Mouse (Mus musculus) kidney, postnatal 25 days (tissue): Measurements from ENCODE around the gene Gm28035.
A peak's percentile ranks its signal among the peaks of the same experiment; 100 is the strongest.

ENCODE experiments used
- DNase-seq, 2 experiments: peaks; one replicate each; pipeline ENCODE4 v3.0.0; 2021; ENCODE audit warnings: mixed read lengths in 2 of 2

Gm28035 gene

DNA sequence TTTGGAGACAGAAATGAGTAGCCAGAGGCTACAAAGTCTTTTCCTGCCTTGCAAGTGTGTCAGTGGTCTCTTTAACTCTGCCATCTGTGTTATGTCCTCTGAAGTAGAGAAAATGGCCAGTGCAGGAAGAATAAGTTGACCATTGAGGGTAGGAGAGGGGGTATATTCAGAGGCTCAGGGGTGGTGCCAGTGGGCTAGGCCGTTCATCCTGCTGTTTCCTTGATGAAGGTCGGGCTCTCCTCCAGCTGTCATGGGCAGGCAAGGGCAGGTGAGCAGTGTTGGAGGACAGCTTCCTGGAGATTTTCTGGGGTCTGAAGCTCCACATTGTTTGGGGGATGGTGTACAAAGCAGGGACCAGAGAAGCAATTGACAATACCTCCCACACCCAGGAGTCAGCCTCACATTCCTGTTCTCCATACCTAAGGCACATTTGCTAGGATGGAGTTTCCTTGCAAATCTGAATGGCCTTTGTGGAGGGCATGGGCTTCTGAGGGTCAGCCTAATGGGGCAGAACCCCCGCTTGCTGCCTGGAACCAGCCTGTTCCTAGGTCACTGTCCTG is 1.4 kb upstream of the Gm28035 start:
- DNase-seq: no peak

DNA sequence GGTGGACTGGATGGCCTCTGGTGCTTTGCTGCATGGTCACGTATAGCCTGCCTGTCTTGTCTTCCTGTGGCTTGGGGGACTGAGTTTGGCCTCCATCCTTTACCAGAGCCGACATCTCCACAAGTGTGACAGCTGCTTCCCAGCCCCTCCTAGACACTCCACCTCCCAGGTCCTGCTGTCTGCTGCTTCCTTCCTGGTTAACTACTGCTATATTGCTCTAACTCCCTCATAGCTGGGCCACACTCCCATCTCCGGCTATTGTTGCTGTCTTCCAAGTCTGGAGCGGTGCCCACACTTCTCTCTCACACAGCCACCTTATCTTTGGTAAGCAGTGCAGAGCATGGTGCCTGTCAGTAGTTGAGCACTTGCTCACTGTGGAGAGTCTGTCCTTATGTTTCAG is 590 bp upstream of the Gm28035 start:
- peak; percentile 78 to 87 for DNase-seq

DNA sequence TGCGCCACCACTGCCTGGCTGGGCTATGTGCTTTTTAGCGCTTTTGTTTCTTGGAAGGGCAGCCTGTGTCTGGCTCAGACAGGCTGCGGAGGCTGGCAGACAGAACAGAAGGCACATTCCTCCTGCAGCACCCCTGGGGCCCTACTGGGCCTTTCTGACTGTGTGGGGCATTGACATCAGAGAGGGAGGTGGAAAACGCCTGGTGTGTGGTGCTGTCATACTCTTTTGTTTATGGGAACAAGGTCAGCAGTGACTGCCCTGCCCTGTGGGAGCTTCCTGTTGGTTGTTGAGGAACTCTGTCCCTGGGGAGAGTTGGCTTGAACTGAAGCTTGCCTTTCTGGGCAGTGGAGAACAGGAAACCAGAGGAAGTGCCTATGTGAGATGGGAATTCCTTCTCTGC is 2.1 kb downstream of the Gm28035 start:
- DNase-seq: peak; percentile 81 to 93

DNA sequence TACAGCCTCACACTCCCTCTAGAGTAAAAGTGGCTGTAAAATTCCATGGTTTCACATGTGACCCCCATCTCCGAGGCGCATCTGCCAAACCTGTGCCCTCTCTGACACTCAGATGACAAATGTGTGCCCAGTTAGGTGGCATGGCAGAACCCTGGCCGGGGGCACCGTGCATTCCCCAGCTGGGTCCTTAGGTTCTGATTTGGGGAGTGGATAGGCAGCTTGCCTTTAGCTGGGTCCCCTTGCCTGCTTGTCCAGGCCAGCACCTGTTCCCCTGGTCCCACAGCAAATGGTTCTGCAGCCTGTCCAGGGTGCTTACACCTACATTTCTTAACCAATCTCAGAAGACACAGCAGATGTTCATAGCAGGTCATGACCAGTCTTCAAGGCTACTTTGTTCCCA is 3.0 kb downstream of the Gm28035 start:
- DNase-seq: no peak

DNA sequence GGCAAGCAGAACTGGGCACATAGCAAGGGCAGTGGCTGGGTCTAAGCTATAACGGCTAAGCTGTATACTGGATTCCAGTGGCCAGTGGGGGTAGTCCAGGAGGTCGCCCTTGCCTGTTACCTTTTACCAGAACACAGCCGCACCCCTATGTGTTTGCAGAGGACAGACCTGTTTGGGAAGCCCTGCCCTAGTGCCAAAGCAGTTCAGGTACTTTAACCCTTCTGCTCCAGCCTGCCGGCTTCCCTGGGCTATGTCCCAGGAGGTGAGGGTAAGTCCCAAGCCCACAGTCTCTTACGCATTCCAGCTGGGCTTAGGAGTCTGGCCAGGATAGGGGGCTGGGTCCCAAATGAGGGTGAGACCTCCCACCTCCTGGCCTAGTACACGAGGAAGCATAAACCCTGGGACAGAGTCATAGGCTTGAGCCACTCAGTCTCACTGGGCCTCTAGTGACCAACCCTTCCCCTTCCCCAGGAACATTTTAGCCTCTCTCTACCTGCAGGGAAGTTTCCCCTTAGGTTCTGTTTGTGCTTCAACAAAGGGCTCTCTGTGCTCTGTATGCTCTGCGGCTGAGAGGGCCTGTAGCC is 4.3 kb downstream of the Gm28035 start:
- DNase-seq: peak in 1 of 2 experiments; percentile 6

DNA sequence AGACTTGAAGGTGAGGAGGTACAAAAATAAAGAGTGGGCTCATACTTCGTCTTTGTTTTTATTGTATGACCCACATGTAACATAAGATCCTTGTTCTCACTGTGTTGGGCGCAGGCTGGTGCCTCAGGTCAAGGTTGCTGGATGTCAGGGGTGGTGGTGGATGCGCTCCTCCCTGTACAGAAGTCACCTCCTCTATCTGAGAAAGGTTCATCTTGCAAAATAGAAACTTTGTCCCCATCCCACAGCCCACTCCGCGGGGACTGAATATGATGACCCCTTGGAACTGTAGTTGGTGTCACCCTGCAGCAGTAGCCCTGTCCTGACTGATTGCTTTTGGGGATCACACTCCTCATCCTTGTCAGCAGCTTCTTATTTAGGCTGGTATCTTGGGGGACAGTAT is 6.7 kb downstream of the Gm28035 start:
- no peak for DNase-seq

DNA sequence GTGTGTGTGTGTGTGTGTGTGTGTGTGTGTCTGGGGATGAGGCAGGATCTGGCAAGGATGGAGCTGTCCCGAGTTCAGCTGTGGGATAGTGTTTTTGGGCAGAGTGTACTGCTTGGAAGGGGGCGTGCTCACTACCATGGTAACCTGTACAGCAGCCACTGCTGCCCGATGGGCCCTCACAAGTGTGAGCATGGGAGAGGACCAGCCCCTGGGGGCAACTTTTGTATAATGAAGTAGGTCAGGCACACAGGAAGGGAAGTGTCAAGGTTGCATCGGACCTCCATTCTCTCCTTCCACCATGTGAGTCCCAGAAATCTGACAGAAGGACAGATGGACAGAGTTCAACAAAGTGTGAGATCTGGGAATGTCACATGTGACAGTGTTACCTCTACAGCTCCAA is 7.3 kb downstream of the Gm28035 start:
- no peak for DNase-seq

DNA sequence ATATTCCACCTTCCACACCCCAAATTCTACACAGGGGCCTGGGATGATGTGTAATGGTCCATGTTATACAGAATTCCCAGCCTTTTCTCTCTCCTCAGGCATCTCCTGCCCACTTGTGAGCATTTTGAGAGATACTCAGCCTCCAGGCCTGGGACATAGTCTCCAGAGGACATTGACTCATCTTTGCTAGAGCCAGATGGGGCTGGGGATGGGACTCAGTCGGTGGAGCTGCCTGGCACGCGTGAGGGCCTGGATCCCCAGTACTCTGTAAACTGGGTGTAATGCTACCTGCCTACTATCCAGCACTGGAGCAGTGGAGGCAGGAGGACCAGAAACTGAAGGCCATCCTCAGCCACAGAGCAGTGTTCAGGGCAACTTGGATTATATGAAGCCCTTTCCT is 8.8 kb downstream of the Gm28035 start:
- DNase-seq: no peak

DNA sequence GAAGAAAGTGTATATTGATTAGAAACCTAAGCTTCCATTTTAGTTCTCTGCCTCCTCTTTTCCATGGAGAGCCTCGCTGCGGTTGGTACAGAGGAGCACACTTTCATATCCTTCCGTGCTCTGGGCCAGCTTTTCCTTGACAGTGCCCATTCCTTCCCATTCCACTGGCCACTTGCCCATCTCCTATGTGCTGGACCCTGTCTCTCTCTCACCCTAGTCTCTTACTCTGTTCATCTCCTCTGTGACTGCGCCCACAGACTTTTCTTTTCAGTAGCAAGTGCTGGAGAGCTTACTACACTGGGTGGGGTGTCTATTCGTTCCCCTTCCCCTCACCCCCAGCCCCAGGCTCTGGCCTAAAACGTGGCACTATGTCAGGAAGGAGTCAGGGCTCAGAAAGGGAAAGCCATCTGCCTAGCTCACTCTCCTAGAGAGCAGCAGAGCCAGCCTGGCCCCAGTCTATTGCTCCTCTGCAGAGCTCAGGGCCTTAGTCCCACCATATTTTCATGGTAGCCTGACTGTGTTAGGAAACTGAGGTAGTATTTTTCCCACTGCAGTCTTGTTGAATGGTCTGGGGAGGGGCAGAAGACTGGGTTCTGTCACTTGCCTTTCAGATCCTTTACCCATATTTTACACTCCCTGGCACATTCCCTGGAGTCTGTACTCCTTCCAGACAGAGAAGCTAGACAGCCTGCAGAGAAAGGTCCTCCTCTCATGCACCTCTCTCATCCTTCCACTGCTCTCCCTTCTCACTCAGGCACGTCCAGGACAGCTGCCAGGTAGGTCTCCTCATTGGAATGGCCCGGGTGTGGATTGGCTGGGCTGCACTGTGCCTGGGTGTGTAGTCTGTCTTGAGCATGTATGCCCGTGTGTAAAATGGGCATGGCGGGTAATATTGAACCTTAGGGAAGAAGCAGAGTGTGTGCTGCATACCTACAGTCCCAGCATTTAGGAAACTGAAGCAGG is 10.1 kb downstream of the Gm28035 start:
- DNase-seq: peak in 1 of 2 experiments; percentile 9

DNA sequence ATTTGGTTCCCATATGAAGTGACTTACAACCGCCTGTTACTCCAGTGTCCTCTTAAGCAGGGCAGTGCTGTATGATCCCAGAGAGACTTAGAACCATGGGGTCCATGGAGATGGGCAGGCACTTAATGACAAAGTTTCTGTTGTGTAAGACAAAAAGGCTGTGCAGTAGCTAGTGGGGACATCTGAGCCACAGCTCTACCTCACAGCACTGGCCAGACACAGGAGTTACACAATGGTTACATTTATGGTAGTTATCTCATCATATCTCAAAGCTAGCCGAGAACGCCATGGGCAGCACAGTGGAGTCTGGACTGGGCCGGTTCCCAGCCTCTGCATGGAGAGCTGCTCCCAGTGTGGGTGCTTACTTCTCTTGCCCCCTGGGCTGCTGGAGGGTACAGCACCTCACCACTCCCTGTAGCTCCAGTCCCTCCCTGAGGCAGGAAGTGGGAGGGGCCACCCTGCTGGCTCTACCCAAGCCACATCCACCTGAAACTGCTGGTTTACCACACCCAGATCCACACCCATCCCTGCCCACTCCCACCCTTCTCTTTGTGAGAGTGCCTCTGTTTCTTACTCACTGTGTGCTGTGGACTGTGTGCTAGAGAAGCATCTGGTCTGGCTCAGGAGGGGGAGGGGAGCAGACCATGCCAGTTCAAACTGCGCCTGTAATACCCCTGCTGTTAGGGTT is 11.2 kb downstream of the Gm28035 start:
- peak; percentile 42 to 75 for DNase-seq

DNA sequence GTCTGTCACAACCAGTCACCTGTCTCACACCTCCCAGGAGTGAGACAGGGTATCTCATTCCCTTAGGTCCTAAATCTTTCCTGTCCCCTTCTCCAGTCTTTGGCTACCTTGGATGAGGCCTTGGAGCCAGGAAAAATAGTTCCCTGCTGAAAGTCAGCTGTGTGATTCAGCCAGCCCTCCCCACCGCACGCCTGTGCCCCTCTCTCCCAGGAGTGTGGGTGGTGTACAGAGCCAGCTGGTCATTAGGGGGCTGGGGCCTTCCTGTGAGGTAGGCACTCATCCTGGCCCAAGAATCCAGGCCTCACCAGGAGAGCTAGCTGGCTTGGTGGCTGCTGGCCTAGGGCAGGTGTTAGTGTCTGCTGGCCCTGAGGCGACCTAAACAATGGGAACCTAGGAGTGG is 12.2 kb downstream of the Gm28035 start:
- DNase-seq: no peak

DNA sequence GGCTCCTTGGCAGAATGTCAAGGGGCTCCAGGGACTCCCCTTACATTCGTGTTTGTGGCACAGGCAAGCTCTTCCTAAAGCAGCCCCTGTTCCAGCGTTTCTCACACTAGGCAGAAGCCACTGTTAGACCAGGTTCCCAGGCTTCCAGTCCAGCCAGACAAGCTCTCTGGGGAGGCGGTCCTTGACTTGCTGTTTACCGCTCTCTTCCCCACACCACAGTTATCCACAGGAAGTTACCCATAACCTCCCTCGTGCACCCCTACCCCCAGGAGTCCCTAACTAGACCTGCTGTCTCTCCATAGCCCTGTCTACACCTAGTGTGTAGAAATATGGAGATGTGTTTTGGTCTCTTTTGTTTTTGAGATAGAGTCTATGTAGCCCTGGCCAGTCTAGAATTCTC is 13.4 kb downstream of the Gm28035 start:
- no peak for DNase-seq

DNA sequence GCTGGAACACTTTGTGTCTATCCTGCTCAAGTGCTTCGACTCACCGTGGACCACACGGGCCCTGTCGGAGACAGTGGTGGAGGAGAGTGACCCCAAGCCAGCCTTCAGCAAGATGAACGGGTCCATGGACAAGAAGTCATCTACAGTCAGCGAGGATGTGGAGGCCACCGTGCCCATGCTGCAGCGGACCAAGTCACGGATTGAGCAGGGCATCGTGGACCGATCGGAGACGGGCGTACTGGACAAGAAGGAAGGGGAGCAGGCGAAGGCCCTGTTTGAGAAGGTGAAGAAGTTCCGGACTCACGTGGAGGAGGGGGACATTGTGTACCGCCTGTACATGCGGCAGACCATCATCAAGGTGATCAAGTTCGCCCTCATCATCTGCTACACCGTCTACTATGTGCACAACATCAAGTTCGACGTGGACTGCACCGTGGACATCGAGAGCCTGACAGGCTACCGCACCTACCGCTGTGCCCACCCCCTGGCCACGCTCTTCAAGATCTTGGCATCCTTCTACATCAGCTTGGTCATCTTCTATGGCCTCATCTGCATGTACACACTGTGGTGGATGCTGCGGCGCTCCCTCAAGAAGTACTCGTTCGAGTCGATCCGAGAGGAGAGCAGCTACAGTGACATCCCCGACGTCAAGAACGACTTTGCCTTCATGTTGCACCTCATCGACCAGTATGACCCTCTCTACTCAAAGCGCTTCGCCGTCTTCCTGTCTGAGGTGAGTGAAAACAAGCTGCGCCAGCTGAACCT is 15.4 kb downstream of the Gm28035 start:
- no peak for DNase-seq

DNA sequence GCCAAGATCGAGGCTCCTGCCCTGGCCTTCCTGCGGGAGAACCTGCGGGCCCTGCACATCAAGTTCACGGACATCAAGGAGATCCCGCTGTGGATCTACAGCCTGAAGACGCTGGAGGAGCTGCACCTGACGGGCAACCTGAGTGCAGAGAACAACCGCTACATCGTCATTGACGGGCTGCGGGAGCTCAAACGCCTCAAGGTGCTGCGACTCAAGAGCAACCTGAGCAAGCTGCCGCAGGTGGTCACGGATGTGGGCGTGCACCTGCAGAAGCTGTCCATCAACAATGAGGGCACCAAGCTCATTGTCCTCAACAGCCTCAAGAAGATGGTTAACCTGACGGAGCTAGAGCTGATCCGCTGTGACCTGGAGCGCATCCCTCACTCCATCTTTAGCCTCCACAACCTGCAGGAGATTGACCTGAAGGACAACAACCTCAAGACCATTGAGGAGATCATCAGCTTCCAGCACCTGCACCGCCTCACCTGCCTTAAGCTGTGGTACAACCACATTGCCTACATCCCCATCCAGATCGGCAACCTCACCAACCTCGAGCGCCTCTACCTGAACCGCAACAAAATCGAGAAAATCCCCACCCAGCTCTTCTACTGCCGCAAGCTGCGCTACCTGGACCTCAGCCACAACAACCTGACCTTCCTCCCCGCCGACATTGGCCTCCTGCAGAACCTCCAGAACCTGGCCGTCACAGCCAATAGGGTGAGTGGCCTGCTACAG is 16.4 kb downstream of the Gm28035 start:
- no peak for DNase-seq

DNA sequence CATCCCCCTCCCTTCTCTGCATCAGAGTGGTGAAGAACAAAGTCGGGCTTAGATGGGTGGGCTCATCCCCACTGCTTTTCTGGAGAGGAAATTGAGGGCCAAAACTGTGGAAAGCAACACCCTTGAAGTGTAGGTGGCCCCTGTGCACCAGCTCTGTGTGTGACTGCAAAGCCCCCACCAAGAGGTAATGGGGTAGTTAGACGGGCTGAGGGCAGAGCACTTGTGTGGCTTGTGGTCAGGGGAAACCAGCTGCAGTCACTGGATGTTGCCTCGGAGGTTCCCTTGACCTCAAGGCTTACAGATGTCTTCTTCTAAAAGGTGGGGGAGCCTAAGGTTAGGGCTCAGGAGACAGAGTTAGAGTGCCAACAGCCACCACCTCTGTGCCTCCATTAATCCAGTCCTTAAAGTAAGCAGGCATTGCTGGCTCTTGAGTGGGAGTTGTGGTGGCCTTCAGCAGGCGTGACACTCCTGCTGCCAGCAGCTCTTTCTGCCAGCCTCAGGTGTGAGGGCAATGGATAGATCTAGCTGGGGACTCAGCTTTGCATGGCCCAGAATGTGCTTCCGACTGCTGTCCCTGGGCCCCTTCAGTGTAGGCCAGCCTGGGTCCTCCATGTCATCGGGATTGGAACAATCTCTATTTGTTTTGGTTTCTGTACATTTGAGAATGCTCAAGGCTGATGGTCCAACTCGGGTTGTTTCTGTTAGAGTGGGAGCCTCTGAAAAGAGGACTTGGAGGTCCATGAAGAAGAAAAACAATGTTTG is 17.5 kb downstream of the Gm28035 start:
- DNase-seq: no peak

DNA sequence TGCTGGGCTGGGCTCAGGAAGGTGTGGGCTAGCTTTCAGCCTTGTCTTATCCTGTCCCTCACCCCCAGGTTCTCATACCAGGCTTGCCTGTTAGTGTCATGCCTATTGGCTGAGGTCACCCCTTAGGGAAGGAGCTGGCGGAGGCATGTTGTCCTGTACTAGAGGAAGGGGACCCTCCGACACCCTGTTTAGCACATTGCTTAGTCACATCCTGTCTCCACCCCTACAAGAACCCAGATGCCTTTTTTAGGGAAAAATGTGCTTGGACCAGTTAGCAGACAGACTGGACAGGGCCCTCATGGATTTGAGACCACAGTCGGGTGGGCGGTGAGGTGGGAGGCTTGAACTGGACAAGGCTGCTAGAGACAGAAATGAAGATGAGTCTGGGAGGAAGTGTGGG is 18.2 kb downstream of the Gm28035 start:
- peak; percentile 56 to 88 for DNase-seq

DNA sequence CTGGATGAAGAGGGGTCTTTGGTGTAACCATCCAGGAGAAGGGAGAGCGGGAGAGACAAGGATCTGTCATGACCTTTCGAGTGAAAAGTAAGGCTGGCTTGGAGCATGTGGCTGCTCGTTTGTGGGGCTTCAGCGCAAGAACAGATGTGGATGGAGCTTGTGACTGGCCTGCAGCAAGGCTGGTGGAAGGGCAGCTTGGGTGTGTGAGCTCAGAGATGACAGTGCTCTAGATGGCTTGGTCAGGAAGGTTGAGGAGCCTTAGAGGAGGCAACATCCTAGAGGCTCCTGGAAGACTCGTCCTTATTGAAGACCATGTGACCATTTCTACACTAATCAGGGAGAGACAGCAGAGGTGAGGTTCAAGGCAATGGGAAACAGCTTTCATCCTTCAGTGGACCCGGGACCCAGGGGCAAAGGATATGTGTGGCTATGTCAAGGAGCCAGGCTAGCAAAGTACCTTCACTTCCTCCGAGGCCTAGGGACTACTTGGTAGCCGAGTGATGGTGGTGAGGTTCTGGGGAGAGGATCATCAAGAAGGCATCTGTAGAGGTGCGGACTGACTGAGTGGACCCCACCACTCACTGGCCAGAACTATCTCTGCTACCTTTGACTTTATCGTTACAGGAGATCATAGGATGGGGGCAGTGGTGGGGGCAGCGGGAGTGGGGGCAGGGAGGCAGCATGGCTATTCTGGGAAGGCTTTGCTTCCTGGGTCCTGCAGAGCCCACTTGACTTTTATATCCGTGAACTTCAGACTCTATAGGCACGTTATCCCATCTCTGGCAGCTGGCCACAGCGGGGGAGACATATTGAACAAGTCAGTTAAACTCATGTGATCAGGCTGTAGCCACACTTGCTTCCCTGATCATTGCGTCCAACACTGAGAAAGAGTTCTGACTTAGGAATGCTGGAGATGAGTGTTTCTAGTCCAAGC is 19.0 kb downstream of the Gm28035 start:
- DNase-seq: peak; percentile 42 to 70

DNA sequence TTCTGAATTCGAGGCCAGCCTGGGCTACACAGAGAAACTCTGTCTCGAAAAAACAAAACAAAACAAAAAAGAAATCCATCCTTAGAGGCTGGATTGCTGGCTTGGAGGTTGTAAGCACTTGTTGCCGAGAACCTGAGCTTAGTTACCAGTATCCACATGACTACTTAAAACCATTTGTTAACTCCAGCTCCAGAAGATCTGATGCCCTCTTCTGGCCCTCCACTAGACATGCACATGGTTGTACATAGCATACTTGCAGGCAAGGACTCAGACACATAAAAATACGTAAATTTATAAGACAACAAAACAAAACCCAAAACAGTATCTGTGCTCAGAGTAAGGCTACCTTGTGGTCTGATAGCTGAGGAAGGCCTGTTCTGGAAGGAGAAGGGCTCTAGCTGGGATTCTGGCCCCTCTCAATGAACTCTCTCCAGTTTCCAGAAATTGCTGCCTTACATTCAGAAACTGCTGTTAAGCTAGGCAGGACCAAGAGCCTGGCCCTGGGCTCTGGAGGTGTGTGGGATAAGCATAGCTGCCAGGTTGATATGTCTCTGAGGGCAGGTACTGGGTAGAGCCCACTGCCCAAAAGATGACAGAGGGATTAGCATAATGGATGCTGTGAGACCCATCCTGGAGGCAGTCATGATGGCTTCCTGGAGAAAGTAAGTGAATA is 20.8 kb downstream of the Gm28035 start:
- no peak for DNase-seq
